In the genomic region with DNA sequence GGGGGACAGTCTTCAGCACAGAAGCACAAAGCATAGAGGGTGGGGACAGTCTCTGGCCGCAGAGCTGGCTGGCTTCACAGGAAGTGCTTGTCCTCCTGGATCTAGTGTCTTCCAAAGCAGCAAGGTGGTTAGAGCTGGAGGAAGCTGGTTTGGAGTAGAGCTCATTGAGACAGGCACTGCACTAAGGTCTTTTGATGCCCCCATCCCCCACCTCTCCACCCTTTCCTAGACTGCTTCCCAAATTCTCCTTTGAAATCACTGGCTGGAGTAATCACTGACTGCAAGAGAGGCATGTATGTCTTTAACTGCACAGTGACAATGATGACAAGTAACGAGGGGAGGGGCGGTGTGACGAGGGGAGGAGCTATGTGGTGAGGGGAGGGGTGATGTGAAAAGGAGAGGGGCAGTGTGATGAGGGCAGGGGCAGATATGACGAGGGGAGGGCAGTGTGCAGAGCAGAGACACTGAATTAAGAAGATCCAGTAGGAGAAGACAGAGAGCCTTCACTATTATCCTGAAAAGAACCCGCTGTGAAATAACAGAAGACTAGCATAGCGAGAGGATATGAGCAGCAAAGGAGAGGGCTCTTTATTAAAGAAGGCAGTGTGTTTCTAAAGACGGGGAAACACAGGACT, we compare ENCODE assay signal across 18 mouse cellular contexts.
DNase-seq lines count a peak whose midpoint lies in the region; ATAC-seq lines count a peak whose summit lies in the region.
"Had no signal": no experiment of that assay in that cellular context is flagged by ENCODE, and none has a peak within 500 bp of the region (broad histone marks: within the 10 kb centered on the region; RNA-seq: fewer than 3 reads in every experiment).

No protein-coding gene starts in this region.

- H3K27ac ChIP-seq in heart, embryonic 10.5 days = peak overlapping the region; percentile 9; the same call in 1 of the 2 replicates
- H3K27ac ChIP-seq in forebrain, embryonic 16.5 days (ENCODE audit: low read length) = no peak overlapping the region
- H3K27ac ChIP-seq in limb, embryonic 13.5 days = no peak overlapping the region
- H3K27ac ChIP-seq: gastrocnemius, adult 2 months; kidney, embryonic 15.5 days; liver, embryonic 13.5 days had no signal

- H3K4me3 ChIP-seq in heart, embryonic 10.5 days = no peak overlapping the region
- no peak overlapping the region for H3K4me3 ChIP-seq in forebrain, embryonic 16.5 days (replicated peaks; ENCODE audit: low read length)
- H3K4me3 ChIP-seq in limb, embryonic 13.5 days = no peak overlapping the region
- H3K4me3 ChIP-seq: gastrocnemius, adult 2 months; kidney, embryonic 15.5 days; liver, embryonic 13.5 days; myocyte had no signal

- H3K9ac ChIP-seq in forebrain, embryonic 16.5 days (replicated peaks; ENCODE audit: low read depth, low read length) = no peak overlapping the region
- H3K9ac ChIP-seq in limb, embryonic 13.5 days = 0 out of 2 replicates have a peak overlapping the region, but pooled peaks have one; percentile 19
- H3K9ac ChIP-seq: kidney, embryonic 15.5 days; liver, embryonic 13.5 days had no signal

- intact Hi-C loops in left cerebral cortex, postnatal 25 days (cut with DNase I) = no loop called here

- no peak overlapping the region for H3K4me2 ChIP-seq in forebrain, embryonic 16.5 days (ENCODE audit: low read length)
- no peak overlapping the region for H3K4me2 ChIP-seq in limb, embryonic 13.5 days (replicated peaks)
- H3K4me2 ChIP-seq: kidney, embryonic 15.5 days; liver, embryonic 13.5 days had no signal

- no peak for DNase-seq in heart, embryonic 10.5 days (ENCODE audit: low spot score)
- DNase-seq in heart, adult 8-10 months (ENCODE audit: low spot score) = no peak
- DNase-seq in ES-CJ7 (ENCODE audit: low read depth, low spot score) = peak; percentile 90
- DNase-seq in kidney, adult 8-10 months = no peak
- DNase-seq in left cerebral cortex, postnatal 25 days (ENCODE audit: low spot score in 2 of 2) = no peak
- no peak for DNase-seq in thymus, adult 18-20 months
- DNase-seq: adrenal gland, postnatal 14 days; B cell, adult 2 months; cerebellum, postnatal 10 days; gastrocnemius, adult 2 months; heart, adult 18-20 months; liver, embryonic 13.5 days; right cerebral cortex, postnatal 25 days had no signal

- no peaks in the 10 kb centered on the region for H3K9me3 ChIP-seq in heart, embryonic 10.5 days
- no peaks in the 10 kb centered on the region for H3K9me3 ChIP-seq in forebrain, embryonic 16.5 days (ENCODE audit: control insufficient read depth, low read length)
- H3K9me3 ChIP-seq in limb, embryonic 13.5 days = no peaks in the 10 kb centered on the region
- H3K9me3 ChIP-seq: kidney, embryonic 15.5 days; liver, embryonic 13.5 days had no signal

- H3K4me1 ChIP-seq in heart, embryonic 10.5 days = peaks cover 10% of the 10 kb centered on the region
- no peaks in the 10 kb centered on the region for H3K4me1 ChIP-seq in forebrain, embryonic 16.5 days (replicated peaks; ENCODE audit: control insufficient read depth, insufficient read depth, low read length)
- H3K4me1 ChIP-seq in limb, embryonic 13.5 days = peaks cover 29% of the 10 kb centered on the region
- H3K4me1 ChIP-seq: kidney, embryonic 15.5 days; liver, embryonic 13.5 days had no signal

- 67% methylated on average over 8 of the region's 8 CpGs for WGBS in heart, embryonic 10.5 days
- WGBS in forebrain, embryonic 16.5 days = 43% methylated on average over 8 of the region's 8 CpGs
- WGBS in limb, embryonic 13.5 days = 65% methylated on average over 8 of the region's 8 CpGs

- ATAC-seq in forebrain, embryonic 16.5 days = 0 out of 2 replicates have a peak, but pooled peaks have one; percentile 31
- no peak for ATAC-seq in limb, embryonic 13.5 days (ENCODE audit: low FRiP score, low read depth)
- ATAC-seq: inflammation-experienced regulatory T-cells, adult 6 months had no signal

- no peaks in the 10 kb centered on the region for H3K27me3 ChIP-seq in heart, embryonic 10.5 days (ENCODE audit: insufficient read depth, poor library complexity, severe bottlenecking)
- H3K27me3 ChIP-seq in forebrain, embryonic 16.5 days (replicated peaks; ENCODE audit: control insufficient read depth, insufficient read depth, low read length) = no peaks in the 10 kb centered on the region
- H3K27me3 ChIP-seq in limb, embryonic 13.5 days = no peaks in the 10 kb centered on the region
- H3K27me3 ChIP-seq: kidney, embryonic 15.5 days; liver, embryonic 13.5 days had no signal

- H3K36me3 ChIP-seq in heart, embryonic 10.5 days = peaks cover 19% of the 10 kb centered on the region
- H3K36me3 ChIP-seq in forebrain, embryonic 16.5 days (ENCODE audit: control insufficient read depth, insufficient read depth) = no peaks in the 10 kb centered on the region
- H3K36me3 ChIP-seq in limb, embryonic 13.5 days = peaks cover 77% of the 10 kb centered on the region
